Mouse (Mus musculus) kidney, adult 2 months (tissue): ENCODE data around the gene Slc2a5. TPM values are rescaled to one million over a fixed set of nuclear protein-coding genes. Genes with fewer than 3 reads are reported as not detected.

Experiments used
- DNase-seq: peaks from one replicate; pipeline ENCODE4 v3.0.0; 2021
- H3K27ac ChIP-seq: fragments of 200-500 bp; 2 replicates; pipeline ENCODE4 v1.5.1; 2012; ENCODE audit warnings: low read depth, low read length, control low read depth, inconsistent platforms; ENCODE audit not compliant: insufficient read depth
- H3K27me3 ChIP-seq: fragments of 200-500 bp; replicated peaks from 2 replicates; pipeline ENCODE4 v1.6.1; 2012; ENCODE audit warnings: mild to moderate bottlenecking, moderate library complexity, low read length, inconsistent platforms; ENCODE audit not compliant: control insufficient read depth, insufficient read depth
- H3K36me3 ChIP-seq: fragments of 200-500 bp; 2 replicates; pipeline ENCODE4 v1.6.1; 2012; ENCODE audit warnings: mild to moderate bottlenecking, moderate library complexity, low read length, inconsistent platforms; ENCODE audit not compliant: control insufficient read depth, insufficient read depth
- H3K4me1 ChIP-seq: fragments of 200-500 bp; 2 replicates; pipeline ENCODE4 v1.6.1; 2011; ENCODE audit warnings: low read length; ENCODE audit not compliant: control insufficient read depth, insufficient read depth
- H3K4me3 ChIP-seq: fragments of 200-500 bp; 2 replicates; pipeline ENCODE4 v1.5.1; 2011; ENCODE audit warnings: mild to moderate bottlenecking, low read depth, low read length, control low read depth; ENCODE audit not compliant: insufficient read depth
- CTCF ChIP-seq: fragments of 200-500 bp; conservative IDR thresholded peaks from 2 replicates; pipeline ENCODE4 v1.5.1; 2011; ENCODE audit warnings: low read depth, mild to moderate bottlenecking, control low read depth, low read length, moderate library complexity, mixed read lengths; ENCODE audit not compliant: insufficient read depth, insufficient read length
- POLR2A ChIP-seq: fragments of 200-500 bp; IDR thresholded peaks from one replicate; pipeline ENCODE4 v1.6.1; 2011; ENCODE audit warnings: low read depth, low read length, control low read depth
- WGBS: fragments of 180-500 bp; shearing (Covaris S2); methylation state at CpG from one replicate; pipeline ENCODE4 v1.1.7; 2018; 5-methylcytosine and 5-hydroxymethylcytosine counted together
- polyA plus RNA-seq: library from polyadenylated mRNA; depleted of rRNA; stranded (reverse); fragments of >200 nt; gene quantifications from 2 replicates; pipeline ENCODE4 v1.2.3, GENCODE M21; 2012

Slc2a5 gene
- polyA plus RNA-seq, 1 experiment: 181 TPM

DNA sequence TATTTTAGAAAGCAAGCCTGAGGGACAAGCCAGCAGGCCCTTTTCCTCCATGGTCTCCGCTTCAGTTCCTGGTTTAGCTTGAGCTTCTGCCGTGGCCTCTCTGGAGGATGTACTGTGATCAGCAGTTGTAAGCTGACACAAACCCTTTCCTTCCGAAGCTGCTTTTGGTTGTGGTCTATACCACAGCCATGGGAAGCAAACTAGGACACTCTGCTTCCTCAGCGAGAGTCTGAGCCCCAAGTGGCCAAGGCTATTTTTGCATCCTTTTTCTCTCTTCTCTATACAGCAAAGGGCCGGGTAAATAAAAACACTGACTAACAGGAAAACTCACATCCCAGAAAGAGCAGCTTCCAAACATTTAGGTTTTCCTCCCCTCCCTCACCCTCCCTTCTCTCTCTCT is 1.8 kb upstream of the Slc2a5 start:
- 36% methylated on average over 5 of the region's 5 CpGs for WGBS

GRCm38 (mm10) chr4:150118163-150118562 is 920 bp upstream of the Slc2a5 start:
- 70% methylated on average over 6 of the region's 6 CpGs for WGBS
- no peak overlapping the region for H3K27ac ChIP-seq
- DNase-seq: no peak
- TF ChIP-seq POLR2A (no peak), CTCF (0 out of 2 replicates have a peak, but pooled peaks have one; percentile 7)
- no peak overlapping the region for H3K4me3 ChIP-seq
- no peaks in the 10 kb centered on the region for H3K27me3 ChIP-seq
- H3K4me1 ChIP-seq: peaks cover 13% of the 10 kb centered on the region; the same call in 1 of the 2 replicates
- H3K36me3 ChIP-seq: no peaks in the 10 kb centered on the region

More for the DNA sequence above, 1.8 kb upstream of the Slc2a5 start:
- peak; percentile 17 for DNase-seq
- peaks cover 13% of the 10 kb centered on the region; the same call in 1 of the 2 replicates for H3K4me1 ChIP-seq
- TF ChIP-seq POLR2A (no peak), CTCF (peak; percentile 18; the same call in 1 of the 2 replicates)
- no peaks in the 10 kb centered on the region for H3K36me3 ChIP-seq
- H3K27me3 ChIP-seq: no peaks in the 10 kb centered on the region
- H3K4me3 ChIP-seq: no peak overlapping the region
- H3K27ac ChIP-seq: no peak overlapping the region

- WGBS: 42% methylated on average over 14 of the region's 14 CpGs
Measured at GRCm38 (mm10) chr4:150119640-150120039, 557 bp downstream of the Slc2a5 start.

GRCm38 (mm10) chr4:150120173-150120833 is 1.2 kb downstream of the Slc2a5 start:
- 20% methylated on average over 15 of the region's 15 CpGs for WGBS
- no peak for TF ChIP-seq CTCF
- peak; percentile 66 for TF ChIP-seq POLR2A
- DNase-seq: peak; percentile 79
- Histone ChIP-seq H3K27me3 (no peaks in the 10 kb centered on the region), H3K27ac (peak overlapping the region; percentile 70), H3K4me3 (peak overlapping the region; percentile 36; the same call in 1 of the 2 replicates), H3K36me3 (no peaks in the 10 kb centered on the region), H3K4me1 (peaks cover 10% of the 10 kb centered on the region; the same call in 1 of the 2 replicates)

More at GRCm38 (mm10) chr4:150119640-150120039, 557 bp downstream of the Slc2a5 start:
- Histone ChIP-seq H3K4me3 (no peak overlapping the region), H3K36me3 (no peaks in the 10 kb centered on the region), H3K4me1 (peaks cover 13% of the 10 kb centered on the region; the same call in 1 of the 2 replicates), H3K27me3 (no peaks in the 10 kb centered on the region), H3K27ac (peak overlapping the region; percentile 70)
- TF ChIP-seq CTCF (no peak), POLR2A (no peak)
- DNase-seq: peak; percentile 91

DNA sequence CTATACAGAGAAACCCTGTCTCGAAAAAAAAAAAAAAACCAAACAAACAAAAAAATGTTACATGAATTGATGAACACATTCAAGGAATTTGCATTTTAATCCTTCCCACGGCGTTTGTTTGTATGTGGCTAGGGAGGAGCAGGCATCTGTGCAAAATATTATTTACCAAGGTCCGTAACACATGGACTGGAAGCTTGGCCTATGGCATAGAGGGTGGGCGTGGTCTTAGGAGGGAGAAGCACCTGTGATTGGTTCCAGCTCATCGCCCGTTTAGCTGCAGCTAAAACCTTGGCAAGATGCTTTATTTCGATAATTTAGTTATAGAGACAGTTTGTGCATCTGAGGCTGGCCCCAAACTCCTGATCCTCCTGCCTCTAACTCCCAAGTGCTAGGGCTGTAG is 2.3 kb downstream of the Slc2a5 start:
- no peak overlapping the region for H3K27ac ChIP-seq
- no peak overlapping the region for H3K4me3 ChIP-seq
- DNase-seq: peak; percentile 27
- H3K27me3 ChIP-seq: no peaks in the 10 kb centered on the region
- WGBS: 59% methylated on average over 8 of the region's 8 CpGs
- H3K36me3 ChIP-seq: no peaks in the 10 kb centered on the region
- TF ChIP-seq POLR2A (no peak), CTCF (no peak)
- peaks cover 10% of the 10 kb centered on the region; the same call in 1 of the 2 replicates for H3K4me1 ChIP-seq

GRCm38 (mm10) chr4:150122476-150122875 is 3.4 kb downstream of the Slc2a5 start:
- no peaks in the 10 kb centered on the region for H3K27me3 ChIP-seq
- WGBS: 39% methylated on average over 3 of the region's 3 CpGs
- no peaks in the 10 kb centered on the region for H3K36me3 ChIP-seq
- TF ChIP-seq POLR2A (no peak), CTCF (no peak)
- H3K4me3 ChIP-seq: no peak overlapping the region
- peak; percentile 48 for DNase-seq
- H3K27ac ChIP-seq: no peak overlapping the region
- H3K4me1 ChIP-seq: peaks cover 10% of the 10 kb centered on the region; the same call in 1 of the 2 replicates

- Histone ChIP-seq H3K27me3 (no peaks in the 10 kb centered on the region), H3K4me1 (peaks cover 5% of the 10 kb centered on the region; the same call in 1 of the 2 replicates), H3K27ac (no peak overlapping the region), H3K4me3 (no peak overlapping the region), H3K36me3 (no peaks in the 10 kb centered on the region)
- no peak for TF ChIP-seq POLR2A
- TF ChIP-seq CTCF: no peak
- no peak for DNase-seq
- 97% methylated on average over 5 of the region's 5 CpGs for WGBS
Measured at GRCm38 (mm10) chr4:150126373-150126772, 7.3 kb downstream of the Slc2a5 start.
